Mouse (Mus musculus) adrenal gland, adult 8-10 months (tissue): ENCODE results near the gene Ifna11. TPM values are rescaled to one million over a fixed set of nuclear protein-coding genes. Genes with fewer than 3 reads are reported as not detected.

Experiments used
- DNase-seq: peaks from one replicate; pipeline ENCODE4 v3.0.0; 2022
- total RNA-seq, 4 experiments: library from RNA; stranded (reverse); gene quantifications; 2 replicates each; pipeline ENCODE4 v1.2.4; 2022

Ifna11 gene
- total RNA-seq, 4 experiments from 2014 or later, result not detected

DNA sequence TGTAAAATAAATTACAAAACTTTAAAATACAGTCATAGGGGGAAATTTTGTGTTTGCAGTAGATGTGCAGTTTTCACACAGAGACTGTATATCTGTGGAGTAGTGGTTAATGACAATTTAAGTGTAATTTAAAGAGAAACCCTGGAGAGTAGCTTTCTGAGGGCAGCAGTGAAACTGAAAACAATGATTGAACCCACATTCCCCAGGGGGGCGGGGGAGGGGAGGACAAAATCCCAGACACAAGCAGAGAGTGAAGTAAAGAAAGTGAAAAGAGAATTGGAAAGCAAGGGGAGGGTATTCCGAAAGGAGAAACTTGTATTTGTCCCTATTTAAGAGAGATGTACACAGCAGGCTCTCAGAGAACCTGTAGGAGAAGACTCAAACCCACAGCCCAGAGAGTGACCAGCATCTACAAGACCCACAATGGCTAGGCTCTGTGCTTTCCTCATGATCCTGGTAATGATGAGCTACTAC is 21.7 kb downstream of the Ifna11 start, which contains the start of gene Ifna4:
Gene Ifna4 (plus strand): TSS at position 424 of the 474 bp plus-strand sequence.
- DNase-seq, result no peak

DNA sequence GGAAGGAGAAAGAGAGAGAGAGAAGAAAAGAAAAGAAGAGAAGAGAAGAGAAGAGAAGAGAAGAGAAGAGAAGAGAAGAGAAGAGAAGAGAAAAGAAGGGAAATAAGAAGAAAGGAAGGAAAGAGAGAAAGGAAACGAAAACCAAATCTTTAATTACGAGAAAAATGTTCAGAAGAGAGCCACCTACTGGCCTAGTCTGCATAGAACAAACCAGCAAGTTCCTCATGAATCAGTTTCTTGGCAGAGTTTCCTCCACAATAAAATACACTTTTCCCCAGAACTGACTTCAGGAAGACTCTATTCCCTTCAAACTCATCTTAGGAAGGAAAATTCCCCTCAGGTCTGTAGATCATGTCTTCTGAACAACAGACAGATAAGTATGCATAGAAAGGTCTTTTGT is 25.6 kb downstream of the Ifna11 start:
- no peak for DNase-seq

DNA sequence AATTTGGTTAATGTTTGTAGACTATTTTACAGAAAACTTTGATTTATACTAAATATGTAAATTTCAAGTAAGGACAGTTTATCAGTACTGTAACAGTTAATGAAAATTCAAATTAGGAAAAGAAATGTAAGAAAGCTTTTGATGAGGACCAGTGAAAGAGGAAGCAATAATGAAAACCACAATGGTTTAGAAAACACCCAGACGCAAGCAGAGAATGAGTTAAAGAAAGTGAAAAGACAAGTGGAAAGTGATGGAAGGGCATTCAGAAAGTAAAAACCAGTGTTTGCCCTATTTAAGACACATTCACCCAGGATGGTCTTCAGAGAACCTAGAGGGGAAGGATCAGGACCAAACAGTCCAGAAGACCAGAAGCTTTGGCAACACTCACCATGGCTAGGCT is 29.9 kb downstream of the Ifna11 start, which contains the start of gene Ifna1:
Gene Ifna1 (plus strand): TSS at position 390 of the 400 bp plus-strand sequence.
- no peak for DNase-seq

DNA sequence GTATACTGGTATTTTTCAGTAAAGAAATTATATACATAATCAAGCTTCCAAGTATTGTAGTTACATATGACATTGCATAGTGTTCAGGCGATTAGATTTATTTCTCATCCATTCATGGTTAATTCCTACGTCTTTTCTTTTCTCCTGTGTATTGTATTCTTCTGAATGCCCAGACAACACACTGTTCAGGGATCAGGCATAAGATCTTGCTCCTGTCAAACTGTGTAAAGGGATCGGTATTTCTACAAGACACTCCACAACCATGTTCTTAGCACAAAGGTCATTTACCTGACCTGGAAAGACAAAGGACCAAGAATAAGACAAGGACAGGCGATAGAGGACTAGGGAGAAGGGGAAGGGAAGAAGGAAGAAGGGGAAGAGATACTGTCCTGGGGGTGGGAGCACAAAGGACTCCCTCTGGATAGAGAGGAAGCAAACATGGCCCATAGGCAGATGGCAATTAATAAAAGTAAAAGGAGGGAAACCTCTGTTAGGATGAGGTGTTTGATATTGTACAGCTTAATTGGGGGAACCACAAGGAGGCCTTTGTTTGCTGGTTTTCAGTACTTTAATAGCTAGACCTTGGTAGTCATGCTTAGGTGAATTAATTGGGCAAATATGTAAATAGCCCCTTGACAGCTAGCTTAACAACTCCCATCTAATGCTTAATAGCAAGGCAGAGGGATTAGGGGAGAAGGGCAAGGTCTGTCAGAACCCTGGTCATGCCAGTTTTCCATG is 31.4 kb downstream of the Ifna11 start:
- DNase-seq, result no peak

DNA sequence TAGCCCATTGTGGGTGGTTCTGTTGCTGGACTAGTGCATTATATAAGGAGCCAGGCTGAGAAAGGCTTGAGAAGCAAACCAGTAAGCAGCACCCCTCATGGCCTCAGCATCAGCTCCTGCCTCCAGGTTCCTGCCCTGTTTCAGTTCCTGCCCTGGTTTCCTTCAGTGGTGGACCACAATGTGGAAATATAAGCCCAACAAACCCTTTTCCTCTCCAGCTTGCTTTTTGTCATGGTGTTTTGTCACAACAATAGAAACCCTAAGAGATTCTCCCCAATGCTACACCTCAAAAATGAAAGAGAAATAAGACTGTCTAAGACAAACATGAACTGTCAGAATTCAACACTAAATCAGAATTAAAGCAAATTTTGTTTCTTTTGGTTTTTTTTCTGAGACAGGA is 39.5 kb downstream of the Ifna11 start:
- DNase-seq, result no peak

DNA sequence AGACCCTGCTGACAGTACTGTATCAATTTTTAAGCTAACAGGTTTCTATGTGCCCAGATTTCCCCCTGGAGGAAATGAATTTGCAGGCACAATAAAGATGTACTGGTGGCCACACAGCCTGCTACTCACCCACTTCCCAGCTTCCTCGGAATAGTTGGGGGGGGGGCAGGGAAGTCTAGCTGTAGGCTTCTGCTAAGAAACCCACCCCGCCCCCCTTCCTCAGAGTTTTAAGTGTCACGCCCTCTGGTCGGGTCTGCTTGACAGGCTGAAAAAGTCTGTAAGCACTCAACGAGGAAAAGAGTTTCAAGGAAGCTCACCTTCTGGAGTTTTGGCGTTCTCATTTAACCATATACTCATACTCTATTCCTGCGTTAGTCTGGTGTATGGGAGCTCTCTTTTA is 43.5 kb downstream of the Ifna11 start:
- no peak for DNase-seq

DNA sequence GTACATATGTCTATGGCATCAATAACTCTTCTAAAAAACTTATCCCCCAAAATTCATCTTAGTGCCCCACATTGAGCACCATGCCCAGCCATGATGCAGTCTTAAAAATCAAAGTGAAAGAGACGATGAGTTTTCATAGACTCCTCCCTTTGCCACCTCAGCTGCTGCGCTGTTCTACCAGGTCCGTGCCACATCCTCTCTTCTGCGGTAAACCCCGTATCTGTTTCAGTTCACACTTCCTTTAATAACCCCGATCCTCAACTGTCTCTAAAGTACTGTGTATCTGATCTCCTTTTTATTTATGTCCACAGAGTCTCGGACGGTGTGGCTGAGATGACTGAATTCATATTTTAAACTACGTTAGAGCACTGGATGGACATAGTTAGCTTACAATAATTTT is 44.8 kb downstream of the Ifna11 start:
- DNase-seq, result no peak

DNA sequence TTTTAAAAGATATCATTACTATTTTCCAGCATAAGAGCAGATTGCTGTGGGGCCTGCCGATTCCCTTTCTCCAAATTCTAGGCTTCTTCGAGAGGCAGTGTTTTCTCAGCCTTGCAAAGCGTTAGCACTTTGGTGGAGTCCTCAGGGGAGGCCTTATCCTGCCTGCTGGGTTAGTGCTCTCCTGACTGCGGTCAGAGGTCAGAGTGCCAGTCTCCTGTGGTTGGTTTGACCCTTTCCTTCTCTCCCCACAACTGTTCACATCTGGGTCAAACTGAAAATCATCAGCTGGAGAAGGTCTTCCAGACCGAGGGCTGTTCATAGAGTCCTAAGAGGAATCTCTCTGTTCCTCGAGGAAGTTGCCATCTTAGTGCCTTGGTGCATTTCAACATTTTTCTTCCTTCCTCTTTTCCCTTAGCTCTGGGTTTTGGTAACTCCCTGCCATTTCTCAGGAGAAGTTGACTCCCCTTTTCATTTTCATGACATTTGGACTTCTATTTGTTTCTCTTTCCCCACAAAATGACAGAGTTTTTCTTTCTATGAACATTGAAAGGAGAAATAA is 45.3 kb downstream of the Ifna11 start:
- DNase-seq, result no peak

DNA sequence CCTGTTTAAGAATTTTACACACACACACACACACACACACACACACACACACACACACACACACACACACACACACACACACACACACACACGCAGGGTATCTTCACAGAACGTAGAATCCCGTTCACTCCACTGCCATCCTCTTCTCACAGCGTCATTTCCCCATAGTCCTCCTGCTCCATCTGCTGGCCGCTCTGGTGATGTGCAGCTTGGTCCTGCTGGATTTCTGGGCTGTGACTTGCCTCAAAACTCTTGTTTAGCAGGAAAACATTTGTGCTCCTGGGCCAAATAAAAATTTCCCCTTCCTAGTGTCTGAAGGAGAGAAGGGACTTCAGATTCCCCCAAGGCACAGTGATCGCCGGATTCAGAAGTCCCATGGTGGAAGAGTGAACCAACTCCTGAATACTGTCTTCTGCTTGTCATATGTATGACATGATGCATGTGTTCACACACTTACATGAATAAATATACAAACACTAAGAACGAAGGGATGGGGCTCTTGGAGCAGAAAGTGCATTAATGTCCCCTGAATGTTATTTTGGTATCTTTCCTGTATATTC is 47.7 kb downstream of the Ifna11 start:
- peak; percentile 47 for DNase-seq

DNA sequence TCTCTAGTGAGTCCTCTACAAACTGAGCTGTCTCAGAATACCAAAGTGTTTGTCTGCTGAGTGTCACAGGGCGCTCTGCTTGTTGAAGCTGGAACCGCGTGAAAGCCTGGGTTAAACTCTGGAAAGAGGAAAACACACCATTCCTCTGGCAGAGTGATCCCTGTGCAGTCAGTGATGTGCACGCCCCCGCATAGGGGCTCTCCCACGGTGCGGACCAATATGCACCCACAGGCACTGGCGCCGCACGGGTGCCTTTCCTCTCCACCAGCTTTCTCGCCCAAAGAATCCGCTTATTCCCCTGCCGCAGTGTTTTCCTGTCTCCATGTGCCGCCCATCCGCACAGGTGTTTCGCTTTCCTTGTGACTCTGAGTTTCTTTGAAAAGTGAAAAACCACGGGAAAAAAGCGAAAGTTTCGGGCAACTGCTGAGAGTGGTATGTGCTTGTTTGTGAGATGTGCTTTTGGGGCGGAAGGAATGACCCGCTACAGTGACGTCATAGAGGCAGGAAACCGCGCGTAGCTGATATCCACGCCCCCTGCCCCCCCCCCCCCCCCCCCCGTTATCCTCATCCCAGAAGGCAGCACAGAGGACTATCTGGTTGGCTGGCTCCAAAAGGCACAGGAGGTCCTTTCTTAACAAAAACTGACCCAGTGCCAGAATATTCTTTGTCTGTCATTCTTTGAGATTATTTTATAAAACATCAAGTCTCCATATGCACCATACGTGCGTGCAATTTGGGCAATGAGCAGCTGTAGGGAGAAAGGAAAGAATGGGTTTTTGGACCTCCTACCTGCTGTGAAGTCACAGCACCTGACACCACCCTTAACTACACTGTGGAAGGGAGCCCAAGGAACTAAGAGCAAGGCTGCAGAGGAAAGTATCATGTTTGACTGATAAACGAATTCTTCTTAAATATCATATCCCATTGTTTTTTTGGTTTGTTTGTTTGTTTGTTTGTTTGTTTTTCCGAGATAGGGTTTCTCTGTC is 48.5 kb downstream of the Ifna11 start:
- peak; percentile 3 for DNase-seq

Other genes starting within 250 kb of the Ifna11 start
- not detected for gene Ifna14, start 248.2 kb upstream of the Ifna11 start, total RNA-seq
- gene Ifna9, start 227.6 kb upstream of the Ifna11 start, total RNA-seq, result not detected
- not detected for gene Ifna12, start 216.6 kb upstream of the Ifna11 start, total RNA-seq
- not detected for gene C87499, start 185.5 kb upstream of the Ifna11 start, total RNA-seq
- gene Ifna13, start 175.5 kb upstream of the Ifna11 start, total RNA-seq, result not detected
- gene Ifna16, start 143.0 kb upstream of the Ifna11 start, total RNA-seq, result not detected
- not detected for gene Ifna2, start 136.0 kb upstream of the Ifna11 start, total RNA-seq
- gene Ifnab, start 128.6 kb upstream of the Ifna11 start, total RNA-seq, result not detected
- under 1 TPM; 0.67 to 0.92 (median 0.73) TPM for gene Gm26566, start 98.2 kb upstream of the Ifna11 start, total RNA-seq
- gene Klhl9, start 97.5 kb upstream of the Ifna11 start, total RNA-seq, result 100 to 1,000 TPM in 1 of 4 experiments, 10 to 100 TPM in 3; 76.7 to 100 (median 91.0) TPM
- not detected for gene Gm13271, start 65.1 kb upstream of the Ifna11 start, total RNA-seq
- not detected for gene Gm13283, start 59.8 kb upstream of the Ifna11 start, total RNA-seq
- under 1 TPM in 1 of 4 experiments, not detected in 3; 0.46 TPM for gene Gm13290, start 46.1 kb upstream of the Ifna11 start, total RNA-seq
- not detected for gene Gm13289, start 43.0 kb upstream of the Ifna11 start, total RNA-seq
- not detected for gene Gm13272, start 40.1 kb upstream of the Ifna11 start, total RNA-seq
- under 1 TPM in 1 of 4 experiments, not detected in 3; 0.49 TPM for gene Ifnz, start 37.8 kb upstream of the Ifna11 start, total RNA-seq
- gene Gm13276, start 34.2 kb upstream of the Ifna11 start, total RNA-seq, result not detected
- gene Gm13277, start 31.3 kb upstream of the Ifna11 start, total RNA-seq, result not detected
- gene Gm13278, start 28.4 kb upstream of the Ifna11 start, total RNA-seq, result not detected
- not detected for gene Gm13275, start 25.5 kb upstream of the Ifna11 start, total RNA-seq
- gene Gm13279, start 22.6 kb upstream of the Ifna11 start, total RNA-seq, result not detected
- gene Gm13285, start 20.3 kb upstream of the Ifna11 start, total RNA-seq, result under 1 TPM in 1 of 4 experiments, not detected in 3; 0.24 TPM
- not detected for gene Gm13287, start 16.7 kb upstream of the Ifna11 start, total RNA-seq
- gene Gm13288, start 14.4 kb upstream of the Ifna11 start, total RNA-seq, result not detected
- gene Ifna7, start 3.7 kb upstream of the Ifna11 start, total RNA-seq, result not detected
- not detected for gene Ifna6, start 7.5 kb downstream of the Ifna11 start, total RNA-seq
- gene Ifna5, start 15.6 kb downstream of the Ifna11 start, total RNA-seq, result not detected
- gene Ifna4, start 21.9 kb downstream of the Ifna11 start, total RNA-seq, result not detected
- not detected for gene Ifna1, start 30.1 kb downstream of the Ifna11 start, total RNA-seq
- not detected for gene Ifne, start 60.2 kb downstream of the Ifna11 start, total RNA-seq